Mouse (Mus musculus): Measurements from ENCODE around the gene Pbx3.

Pbx3 gene

DNA sequence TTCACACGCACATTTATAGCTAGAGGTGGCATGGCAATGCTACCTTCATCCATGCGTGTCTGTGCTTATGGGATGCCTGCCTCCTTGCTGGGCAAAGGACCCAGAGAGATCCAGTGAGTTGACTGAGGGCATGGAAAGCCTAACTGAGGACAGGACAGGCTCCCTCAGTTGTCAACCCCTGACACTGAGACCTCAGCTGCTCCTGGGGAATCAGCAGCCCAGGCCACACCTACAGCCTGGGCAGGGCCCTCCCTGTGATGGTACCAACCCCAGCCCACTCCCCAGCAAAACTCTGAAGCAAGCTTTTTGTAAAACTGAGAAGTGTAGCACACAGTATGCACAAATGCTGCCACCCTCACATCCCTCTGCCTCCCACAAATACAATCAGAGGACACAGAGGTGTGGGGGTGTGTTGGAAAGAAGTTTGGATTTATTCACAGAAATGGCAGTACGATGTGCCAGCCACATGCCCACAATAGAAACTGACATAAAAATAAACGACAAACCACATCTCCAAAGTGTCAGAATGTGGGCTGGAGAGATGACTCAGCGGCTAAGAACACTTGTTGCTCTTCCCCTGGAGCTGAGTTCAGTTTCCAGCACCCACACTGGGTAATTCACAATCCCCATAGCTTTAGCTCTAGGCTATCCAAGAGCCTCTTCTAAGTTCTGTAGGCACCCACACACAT, 233.3 kb downstream of the Pbx3 start:
- DNase-seq (ENCODE audit: low spot score): no peak

DNA sequence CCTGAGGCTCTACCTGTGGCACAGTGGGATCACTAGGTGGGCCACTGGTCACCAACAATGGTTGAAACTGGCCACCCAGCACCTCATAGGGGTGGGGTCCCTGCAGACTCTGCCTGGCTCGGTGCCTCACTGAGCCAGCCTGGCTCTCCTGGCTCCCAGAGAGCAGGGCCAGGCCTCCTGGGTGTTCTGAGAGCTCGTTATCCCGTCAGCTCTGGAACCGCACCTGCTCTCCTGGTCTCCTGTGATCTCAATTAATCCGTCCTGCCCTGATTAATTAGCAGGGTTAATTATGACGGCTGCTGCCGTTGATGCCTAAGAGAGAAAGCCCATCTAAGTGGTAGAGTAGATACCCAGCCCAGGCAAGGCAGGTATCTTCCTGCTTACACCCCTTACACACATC, 237.6 kb downstream of the Pbx3 start:
- DNase-seq (ENCODE audit: low spot score): no peak

DNA sequence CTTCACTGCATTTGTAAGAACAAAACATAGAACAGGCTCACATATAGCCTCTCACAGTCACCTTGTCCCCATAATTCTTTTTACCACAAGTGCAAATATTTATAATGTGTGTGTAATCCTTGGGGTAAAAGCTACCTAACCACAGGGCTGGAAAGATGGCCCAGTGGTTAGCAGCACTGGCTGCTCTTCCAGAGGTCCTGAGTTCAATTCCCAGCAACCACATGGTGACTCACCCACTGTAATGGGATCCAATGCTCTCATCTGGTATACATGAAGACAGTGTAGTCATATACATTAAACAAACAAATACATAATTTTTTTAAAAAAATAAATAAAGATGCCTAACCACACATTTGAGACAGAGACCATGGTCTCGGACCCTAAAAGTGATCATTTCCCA, 240.2 kb downstream of the Pbx3 start:
- DNase-seq (ENCODE audit: low spot score): no peak

DNA sequence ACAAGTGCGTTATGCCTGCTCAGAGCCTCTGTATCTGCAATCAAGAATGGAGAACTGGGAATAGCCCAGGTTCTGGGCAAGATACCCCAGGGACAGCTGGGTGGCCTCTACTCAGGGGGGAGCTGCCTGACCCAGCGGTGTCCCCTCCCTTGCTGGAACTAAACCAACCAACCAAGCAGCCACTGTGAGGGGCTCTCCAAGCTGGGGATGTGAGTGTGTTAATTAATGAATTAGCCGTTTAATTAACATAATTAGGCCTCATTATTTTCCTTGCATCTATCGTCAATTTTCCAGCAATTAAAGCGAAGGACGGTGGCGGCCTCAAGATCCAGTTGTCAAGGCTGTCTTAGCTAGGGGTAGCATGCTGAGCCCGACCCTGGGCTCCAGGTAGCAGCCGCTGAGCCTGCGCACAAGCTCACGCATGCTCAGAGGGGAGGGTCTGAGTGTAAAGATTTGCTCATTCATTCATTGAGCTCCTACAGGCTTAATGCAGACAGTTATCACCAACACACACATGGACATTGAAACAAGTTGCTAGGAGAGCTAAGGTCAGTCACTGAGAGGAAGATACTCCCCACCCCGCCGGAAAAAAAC, 243.2 kb downstream of the Pbx3 start:
- no peak for DNase-seq (ENCODE audit: low spot score)

DNA sequence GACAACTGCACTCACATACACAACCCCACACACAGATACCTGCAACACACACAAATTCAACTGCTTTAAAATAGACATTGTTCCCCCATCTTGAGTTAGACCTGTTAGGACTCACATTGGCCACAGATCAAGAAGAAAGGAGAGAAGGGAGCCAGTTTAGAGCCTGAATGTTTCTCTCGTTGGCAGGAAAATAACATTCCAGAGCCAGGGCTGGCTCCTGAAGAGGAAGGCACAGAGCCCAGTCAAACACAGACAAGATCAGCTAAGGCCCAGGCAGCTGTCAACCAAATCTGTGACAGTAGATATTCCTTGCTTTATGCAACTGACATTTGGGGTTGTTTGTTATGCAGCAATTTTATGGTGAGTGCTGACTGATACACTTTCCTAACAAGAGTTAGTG, 245.1 kb downstream of the Pbx3 start:
- DNase-seq (ENCODE audit: low spot score): no peak

DNA sequence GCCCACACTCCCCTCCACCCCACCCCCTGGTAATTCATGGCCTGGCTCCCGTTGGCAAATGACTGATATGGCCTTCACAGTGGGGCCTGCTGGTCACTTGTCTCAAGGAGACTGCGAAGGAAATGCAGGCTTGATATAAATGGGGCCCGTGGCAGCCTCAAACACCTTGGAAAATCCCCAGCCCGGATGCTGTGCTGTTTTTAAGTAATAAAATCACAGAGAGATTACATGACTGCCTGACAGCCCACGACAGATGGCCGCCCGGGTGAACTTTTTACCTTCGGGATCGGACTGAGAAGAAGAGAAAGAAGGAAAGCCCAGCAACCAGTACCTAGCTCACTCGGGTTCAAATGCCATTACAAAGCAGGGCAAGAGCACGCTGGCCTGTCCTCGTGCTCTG, 249.0 kb downstream of the Pbx3 start:
- DNase-seq (ENCODE audit: low spot score): no peak
